Mouse (Mus musculus) limb, embryonic 10.5 days (tissue): ENCODE results near the gene Fgf14. TPM values are rescaled to one million over a fixed set of nuclear protein-coding genes. Genes with fewer than 3 reads are reported as not detected.
A peak's percentile ranks its signal among the peaks of the same experiment; 100 is the strongest.

Experiments
- DNase-seq: peaks from one replicate; pipeline ENCODE4 v3.0.0-alpha.2; 2017; ENCODE audit warnings: low spot score
- H3K27ac ChIP-seq: fragments of 300-500 bp; sonication (generic); 2 replicates; pipeline ENCODE4 v1.5.1; 2016; ENCODE audit warnings: mild to moderate bottlenecking
- H3K27me3 ChIP-seq: fragments of 300-500 bp; sonication (generic); 2 replicates; pipeline ENCODE4 v1.6.1; 2016; ENCODE audit warnings: low read depth, mild to moderate bottlenecking; ENCODE audit not compliant: poor library complexity, severe bottlenecking
- H3K36me3 ChIP-seq: fragments of 300-500 bp; sonication (generic); 2 replicates; pipeline ENCODE4 v1.6.1; 2016; ENCODE audit warnings: mild to moderate bottlenecking, moderate library complexity
- H3K4me1 ChIP-seq: fragments of 300-500 bp; sonication (generic); 2 replicates; pipeline ENCODE4 v1.6.1; 2016
- H3K4me3 ChIP-seq: fragments of 300-500 bp; sonication (generic); 2 replicates; pipeline ENCODE4 v1.5.1; 2016; ENCODE audit warnings: mild to moderate bottlenecking, moderate library complexity
- H3K9me3 ChIP-seq: fragments of 300-500 bp; sonication (generic); replicated peaks from 2 replicates; pipeline ENCODE4 v1.6.1; 2016; ENCODE audit warnings: mild to moderate bottlenecking
- WGBS: fragments of 180-500 bp; shearing (Covaris S2); methylation state at CpG from one replicate; pipeline ENCODE4 v1.1.7; 2016; 5-methylcytosine and 5-hydroxymethylcytosine counted together
- polyA plus RNA-seq: library from polyadenylated mRNA; unstranded; fragments of >200 nt; fragmentation: Nextera tagmentation; extraction: Ambion mirVana; gene quantifications from 2 replicates; pipeline ENCODE4 v1.2.1, GENCODE M21; 2016

The Fgf14 gene
- polyA plus RNA-seq, result 0.18 TPM in 1 of 2 replicates, not detected in the other

GRCm38 (mm10) chr14:124676506-124677177 is at the start of gene Fgf14:
Gene Fgf14 (minus strand): TSS chr14:124677127.
- H3K9me3 ChIP-seq, result no peaks in the 10 kb centered on the region
- DNase-seq, result no peak
- peaks cover 36% of the 10 kb centered on the region for H3K27me3 ChIP-seq
- peak within 1 kb of the TSS; percentile 52 for H3K4me3 ChIP-seq
- H3K4me1 ChIP-seq, result peaks cover 21% of the 10 kb centered on the region
- WGBS, result 24% methylated on average over 12 of the region's 12 CpGs
- H3K27ac ChIP-seq, result no peak within 1 kb of the TSS
- H3K36me3 ChIP-seq, result no peaks in the 10 kb centered on the region

DNA sequence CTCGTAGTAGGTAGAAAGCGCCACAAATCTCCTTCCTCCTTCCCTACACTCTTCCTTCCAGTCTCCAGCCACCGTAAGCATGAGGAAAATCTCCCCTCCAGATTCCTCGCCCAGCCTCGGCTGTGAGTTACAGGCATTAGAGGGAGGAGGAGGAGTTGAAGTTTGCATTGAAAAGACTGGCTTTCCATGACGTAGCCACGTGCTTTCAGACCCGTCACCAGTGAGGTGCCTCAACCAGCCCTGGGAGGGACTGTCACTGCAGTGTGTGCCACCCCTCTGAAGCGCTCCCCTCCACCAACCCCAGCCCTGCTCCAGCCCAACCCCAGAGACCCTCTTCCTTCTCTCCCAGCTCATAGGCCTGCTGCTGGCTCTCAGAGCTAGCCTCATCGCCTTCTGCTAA is 452 bp upstream of the Fgf14 start:
- peak overlapping the region; percentile 52 for H3K4me3 ChIP-seq
- no peaks in the 10 kb centered on the region for H3K36me3 ChIP-seq
- WGBS, result 3% methylated on average over 10 of the region's 10 CpGs
- DNase-seq, result peak; percentile 57
- H3K9me3 ChIP-seq, result no peaks in the 10 kb centered on the region
- H3K27me3 ChIP-seq, result peaks cover 36% of the 10 kb centered on the region
- peaks cover 21% of the 10 kb centered on the region for H3K4me1 ChIP-seq
- H3K27ac ChIP-seq, result no peak overlapping the region

GRCm38 (mm10) chr14:124675654-124676505 is 1.0 kb downstream of the Fgf14 start:
- WGBS, result 22% methylated on average over 23 of the region's 23 CpGs
- DNase-seq, result peak; percentile 51
- Histone ChIP-seq H3K4me1 (peaks cover 21% of the 10 kb centered on the region), H3K27ac (no peak overlapping the region), H3K4me3 (peak overlapping the region; percentile 52), H3K36me3 (no peaks in the 10 kb centered on the region), H3K9me3 (no peaks in the 10 kb centered on the region), H3K27me3 (peaks cover 36% of the 10 kb centered on the region)

GRCm38 (mm10) chr14:124675142-124675653 is 1.7 kb downstream of the Fgf14 start:
- 3% methylated on average over 21 of the region's 21 CpGs for WGBS
- Histone ChIP-seq H3K27me3 (peaks cover 36% of the 10 kb centered on the region), H3K9me3 (no peaks in the 10 kb centered on the region), H3K4me3 (peak overlapping the region; percentile 52), H3K4me1 (peaks cover 26% of the 10 kb centered on the region), H3K36me3 (no peaks in the 10 kb centered on the region), H3K27ac (no peak overlapping the region)
- DNase-seq, result peak; percentile 61

DNA sequence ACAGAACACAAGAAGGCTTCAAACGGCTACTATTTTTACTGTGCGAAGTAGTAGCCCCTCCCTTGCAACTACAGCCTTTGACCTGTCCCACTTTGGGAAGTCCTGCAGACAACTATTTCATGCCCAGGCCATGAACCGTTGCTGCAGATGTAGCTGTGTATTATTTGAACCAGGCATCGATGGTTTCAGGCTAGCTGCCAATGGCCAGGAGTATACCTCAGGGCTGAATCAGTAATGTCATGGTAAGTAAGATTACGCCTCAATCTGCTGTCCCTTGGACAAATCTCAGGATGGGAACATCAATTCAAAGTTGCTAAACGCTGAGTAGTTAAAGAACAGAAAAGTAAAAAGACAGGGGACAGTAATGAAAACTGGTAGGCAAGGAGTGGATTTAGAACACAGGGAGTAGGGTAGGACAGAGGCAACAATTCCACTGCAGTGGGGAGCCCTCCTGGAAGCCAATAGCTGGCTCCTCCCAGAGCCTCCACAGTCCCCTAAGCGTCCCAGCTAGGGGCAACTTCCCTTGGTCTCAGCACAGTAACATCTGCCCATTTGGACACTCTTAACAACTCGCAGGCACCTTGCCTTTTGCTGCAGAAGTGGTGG is 2.3 kb downstream of the Fgf14 start:
- Histone ChIP-seq H3K4me1 (peaks cover 32% of the 10 kb centered on the region), H3K27me3 (peaks cover 36% of the 10 kb centered on the region), H3K36me3 (no peaks in the 10 kb centered on the region), H3K4me3 (peak overlapping the region; percentile 52), H3K9me3 (no peaks in the 10 kb centered on the region), H3K27ac (no peak overlapping the region)
- 44% methylated on average over 8 of the region's 8 CpGs for WGBS
- no peak for DNase-seq

DNA sequence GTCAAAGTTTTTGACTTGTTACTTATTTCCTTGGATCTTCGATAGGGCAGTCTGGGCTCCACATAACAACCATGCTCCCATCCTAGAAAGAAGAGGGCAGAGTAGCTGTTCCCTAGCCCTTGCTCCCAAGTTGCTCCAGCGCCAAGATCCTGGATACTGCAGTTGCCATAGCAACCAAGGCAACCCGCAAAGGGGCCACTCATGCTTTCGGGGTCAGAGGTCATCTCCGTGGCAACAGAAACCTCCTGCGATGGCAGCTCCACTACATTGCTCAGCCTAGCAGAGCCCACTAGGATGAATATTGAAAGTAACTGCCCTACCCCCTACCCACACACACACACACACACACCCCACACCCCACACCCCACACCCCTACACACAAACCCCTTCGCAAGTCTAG is 7.2 kb downstream of the Fgf14 start:
- Histone ChIP-seq H3K36me3 (no peaks in the 10 kb centered on the region), H3K4me1 (peaks cover 15% of the 10 kb centered on the region), H3K9me3 (no peaks in the 10 kb centered on the region), H3K4me3 (no peak overlapping the region), H3K27ac (peak overlapping the region; percentile 75), H3K27me3 (peaks cover 5% of the 10 kb centered on the region)
- WGBS, result 24% methylated on average over 7 of the region's 7 CpGs
- DNase-seq, result peak; percentile 89

GRCm38 (mm10) chr14:124642822-124643221 is 34.1 kb downstream of the Fgf14 start:
- Histone ChIP-seq H3K27me3 (no peaks in the 10 kb centered on the region), H3K4me3 (no peak overlapping the region), H3K4me1 (no peaks in the 10 kb centered on the region), H3K36me3 (no peaks in the 10 kb centered on the region), H3K27ac (no peak overlapping the region), H3K9me3 (no peaks in the 10 kb centered on the region)
- 77% methylated on average over 3 of the region's 3 CpGs for WGBS
- no peak for DNase-seq

DNA sequence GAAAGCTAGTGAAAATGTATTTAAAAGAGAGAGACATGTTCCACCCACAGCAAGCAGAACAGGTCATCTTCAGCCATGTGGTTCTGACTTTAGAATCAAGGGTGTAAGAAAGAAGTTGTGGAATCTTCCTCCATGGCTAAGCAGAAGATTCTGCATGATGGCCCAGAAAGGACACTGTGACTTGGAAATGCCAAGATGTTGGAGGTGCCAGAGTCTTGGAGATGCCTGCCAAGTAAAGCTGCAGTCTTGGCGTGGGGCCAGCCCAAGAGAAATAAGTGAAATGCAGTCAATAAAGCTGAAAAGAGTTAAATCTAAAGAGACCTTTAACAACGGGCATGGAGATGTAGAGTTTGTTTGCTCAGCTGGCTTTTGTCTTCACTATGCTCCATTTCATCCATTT is 42.0 kb downstream of the Fgf14 start:
- no peaks in the 10 kb centered on the region for H3K27me3 ChIP-seq
- H3K4me1 ChIP-seq, result no peaks in the 10 kb centered on the region
- no peaks in the 10 kb centered on the region for H3K36me3 ChIP-seq
- no peaks in the 10 kb centered on the region for H3K9me3 ChIP-seq
- no peak overlapping the region for H3K27ac ChIP-seq
- no peak overlapping the region for H3K4me3 ChIP-seq
- 78% methylated on average over 2 of the region's 2 CpGs for WGBS
- no peak for DNase-seq

GRCm38 (mm10) chr14:124613473-124613872 is 63.5 kb downstream of the Fgf14 start:
- Histone ChIP-seq H3K27me3 (no peaks in the 10 kb centered on the region), H3K4me1 (no peaks in the 10 kb centered on the region), H3K36me3 (no peaks in the 10 kb centered on the region), H3K4me3 (no peak overlapping the region), H3K9me3 (no peaks in the 10 kb centered on the region), H3K27ac (no peak overlapping the region)
- DNase-seq, result no peak
- WGBS, result 56% methylated on average over 2 of the region's 2 CpGs

GRCm38 (mm10) chr14:124606036-124606711 is 70.8 kb downstream of the Fgf14 start:
- Histone ChIP-seq H3K36me3 (no peaks in the 10 kb centered on the region), H3K9me3 (no peaks in the 10 kb centered on the region), H3K27ac (no peak overlapping the region), H3K4me3 (no peak overlapping the region), H3K27me3 (no peaks in the 10 kb centered on the region), H3K4me1 (no peaks in the 10 kb centered on the region)
- DNase-seq, result no peak
- 92% methylated on average over 2 of the region's 2 CpGs for WGBS

- 95% methylated on average over 1 of the region's 1 CpGs for WGBS
- Histone ChIP-seq H3K36me3 (no peaks in the 10 kb centered on the region), H3K27me3 (no peaks in the 10 kb centered on the region), H3K9me3 (no peaks in the 10 kb centered on the region), H3K4me1 (no peaks in the 10 kb centered on the region), H3K27ac (no peak overlapping the region), H3K4me3 (no peak overlapping the region)
- DNase-seq, result no peak
These were observed 71.7 kb downstream of the Fgf14 start for GRCm38 (mm10) chr14:124605031-124605743.

DNA sequence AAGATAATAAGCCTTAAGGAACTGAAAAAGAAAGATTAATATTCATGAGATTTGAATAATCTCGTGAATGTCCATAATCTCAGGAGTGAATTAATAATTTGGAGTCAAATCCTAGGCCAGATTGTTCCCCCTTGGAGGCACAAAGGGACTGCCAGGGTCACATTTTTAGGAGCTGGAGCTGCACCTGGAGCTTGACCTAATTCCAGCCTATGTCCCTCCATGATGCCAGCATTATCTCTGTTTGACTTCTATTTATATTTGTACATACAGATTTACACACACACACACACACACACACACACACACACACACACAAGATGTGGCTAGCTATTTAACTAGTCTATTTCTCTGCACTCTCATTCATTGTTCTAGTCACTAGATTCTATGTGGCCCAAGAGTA is 100.4 kb downstream of the Fgf14 start:
- Histone ChIP-seq H3K4me1 (no peaks in the 10 kb centered on the region), H3K4me3 (no peak overlapping the region), H3K9me3 (no peaks in the 10 kb centered on the region), H3K36me3 (no peaks in the 10 kb centered on the region), H3K27me3 (no peaks in the 10 kb centered on the region), H3K27ac (no peak overlapping the region)
- 73% methylated on average over 1 of the region's 1 CpGs for WGBS
- no peak for DNase-seq
